Mouse (Mus musculus) hindlimb bud, embryonic 11.5 days (tissue): ENCODE measurements around the gene Pcdh9.

Experiments used
- DNase-seq: peaks from one replicate; pipeline ENCODE4 v3.0.0-alpha.2; 2012; ENCODE audit warnings: low read depth, low spot score; ENCODE audit errors: extremely low spot score

Pcdh9 gene

GRCm38 (mm10) chr14:93058799-93059198 lies 831.7 kb downstream of the Pcdh9 start:
- DNase-seq: no peak

GRCm38 (mm10) chr14:93055997-93056396 lies 834.5 kb downstream of the Pcdh9 start:
- no peak for DNase-seq

- DNase-seq: no peak
These were observed 849.9 kb downstream of the Pcdh9 start for GRCm38 (mm10) chr14:93040591-93040990.

GRCm38 (mm10) chr14:93039326-93040221 lies 850.9 kb downstream of the Pcdh9 start:
- no peak for DNase-seq

GRCm38 (mm10) chr14:93009147-93010064 lies 881.1 kb downstream of the Pcdh9 start:
- DNase-seq: no peak
